Mouse (Mus musculus) heart, postnatal 0 days (tissue): ENCODE results near the gene Hist1h1e.

ENCODE experiments used
- CTCF ChIP-seq: IDR thresholded peaks from 2 replicates; pipeline ENCODE4 v1.5.1; 2016; ENCODE audit warnings: antibody characterized with exemption, control low read depth, low read depth
- EP300 ChIP-seq: IDR thresholded peaks from 2 replicates; pipeline ENCODE4 v1.6.1; 2016; ENCODE audit warnings: antibody characterized with exemption, low read depth

DNA sequence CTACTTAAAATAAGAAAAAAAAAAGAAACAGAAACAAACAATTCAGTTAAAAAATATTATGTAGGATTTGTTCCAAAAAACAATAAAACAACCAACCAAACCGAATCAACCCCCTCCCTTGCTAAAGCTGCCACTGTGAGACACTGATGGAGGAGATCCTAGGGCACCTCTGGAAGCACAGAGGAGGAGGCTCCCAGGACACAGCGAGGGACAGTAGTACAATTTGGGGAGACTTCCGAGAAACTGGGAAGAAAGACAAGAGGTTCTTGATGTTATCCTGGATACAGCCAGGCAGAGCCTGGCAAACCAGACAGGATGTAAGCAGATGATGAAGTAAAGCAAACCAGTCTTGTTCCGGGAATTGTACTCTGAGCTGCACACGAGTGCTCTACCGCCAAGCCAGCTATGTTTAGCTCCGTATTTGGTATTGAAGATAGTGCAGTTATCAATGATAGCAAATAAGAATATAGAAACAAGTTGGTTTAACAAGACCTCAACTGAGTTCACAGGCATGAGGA lies 19.1 kb downstream of the Hist1h1e start:
- no peak for TF ChIP-seq CTCF
- no peak for TF ChIP-seq EP300
